Mouse (Mus musculus): ENCODE measurements at regions not wholly inside any gene's neighbourhood (a gene's known extent, or its start where the extent isn't known, plus 50 kb on each side); places are given as distances from the start of the nearest gene placed in this dataset.

DNA sequence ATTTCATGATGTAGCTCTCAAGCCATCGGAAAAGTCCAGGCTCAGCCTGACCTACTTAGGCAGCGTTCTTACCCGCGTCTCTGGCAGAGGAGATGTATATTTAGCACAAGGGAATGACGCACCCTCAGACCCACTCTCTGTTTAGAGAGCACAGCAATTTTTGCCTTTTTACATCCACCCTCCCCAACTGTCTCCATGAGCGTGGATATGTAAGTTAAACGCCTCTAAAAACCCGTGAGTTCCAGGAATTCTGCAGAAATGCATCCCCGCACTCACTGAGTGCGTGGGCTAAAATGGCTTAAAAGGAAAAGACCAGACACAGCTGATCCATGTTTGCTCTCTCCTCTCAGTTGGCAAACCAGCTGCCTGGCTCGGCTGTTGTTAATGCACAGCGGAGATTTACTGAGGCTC, 267.8 kb upstream of the Arid1b start:
- Histone ChIP-seq H3K4me3 (ENCODE audit: insufficient read depth in 1 of 2, low read depth in 1 of 2, low read length in 2 of 2, poor library complexity in 1 of 2, severe bottlenecking in 1 of 2) (no peak overlapping the region), H3K9me3 (ENCODE audit: control insufficient read depth, insufficient read depth, low read depth, low read length) (no peaks in the 10 kb centered on the region), H3K4me1 (ENCODE audit: control insufficient read depth in 2 of 2, insufficient read depth in 2 of 2, low read length in 2 of 2, poor library complexity in 1 of 2) (no peaks in the 10 kb centered on the region), H3K36me3 (ENCODE audit: control insufficient read depth, insufficient read depth, low read length, poor library complexity, severe bottlenecking) (no peaks in the 10 kb centered on the region), H3K27ac (ENCODE audit: insufficient read depth, low read depth, low read length, poor library complexity, severe bottlenecking) (no peak overlapping the region), H3K9ac (ENCODE audit: insufficient read depth, low read depth, low read length, poor library complexity, severe bottlenecking) (no peak overlapping the region)
- no peak for TF ChIP-seq ZC3H11A (IDR thresholded peaks at IDR 0.05; ENCODE audit: borderline replicate concordance, low read depth, low read length)
- no peak for TF ChIP-seq ZNF384 (IDR thresholded peaks at IDR 0.05; ENCODE audit: low read depth, low read length)
- TF ChIP-seq HCFC1 (IDR thresholded peaks at IDR 0.05; ENCODE audit: borderline replicate concordance, insufficient read depth, low read length): no peak
- no peak for TF ChIP-seq MAFK (IDR thresholded peaks at IDR 0.05; ENCODE audit: insufficient read depth, low read depth, low read length)
- TF ChIP-seq CHD2 (IDR thresholded peaks at IDR 0.05; ENCODE audit: low read depth, low read length): no peak
- no peak for DNase-seq (ENCODE audit: low read depth, low spot score)
- in situ Hi-C loops (cut with MboI; ENCODE audit: low sequenced_read_pairs in 2 of 2, unreplicated experiment in 2 of 2): no loop called here

DNA sequence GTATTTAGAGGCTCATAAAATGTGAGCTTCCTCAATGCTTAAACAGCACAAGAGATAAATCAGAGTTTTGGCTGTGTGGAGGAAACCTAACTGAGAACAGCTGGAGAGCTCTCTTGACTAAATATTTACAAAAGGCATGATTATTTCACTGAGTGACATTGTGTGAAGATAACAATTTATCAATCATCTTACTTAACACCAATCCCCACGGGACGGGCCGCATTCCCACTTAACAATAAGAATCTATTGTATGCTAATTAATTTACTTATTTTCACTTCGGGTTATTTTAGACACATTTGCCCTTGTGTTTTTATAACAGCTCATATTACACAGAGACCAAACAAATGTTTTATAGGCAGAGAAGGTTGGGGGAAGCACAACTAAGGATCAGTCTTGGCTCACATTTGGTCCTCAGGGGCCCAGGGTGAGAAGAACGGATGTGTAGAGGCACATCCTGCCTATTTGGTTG, 259.7 kb upstream of the Arid1b start:
- DNase-seq (ENCODE audit: low read depth, low spot score): no peak
- in situ Hi-C loops (cut with MboI; ENCODE audit: low sequenced_read_pairs in 2 of 2, unreplicated experiment in 2 of 2): no loop called here
- H3K27ac ChIP-seq (ENCODE audit: insufficient read depth, low read depth, low read length, poor library complexity, severe bottlenecking): no peak overlapping the region
- H3K36me3 ChIP-seq (ENCODE audit: control insufficient read depth, insufficient read depth, low read length, poor library complexity, severe bottlenecking): no peaks in the 10 kb centered on the region
- TF ChIP-seq CHD2 (IDR thresholded peaks at IDR 0.05; ENCODE audit: low read depth, low read length): no peak
- no peaks in the 10 kb centered on the region for H3K4me1 ChIP-seq (ENCODE audit: control insufficient read depth in 2 of 2, insufficient read depth in 2 of 2, low read length in 2 of 2, poor library complexity in 1 of 2)
- no peak overlapping the region for H3K9ac ChIP-seq (ENCODE audit: insufficient read depth, low read depth, low read length, poor library complexity, severe bottlenecking)
- no peak overlapping the region for H3K4me3 ChIP-seq (ENCODE audit: insufficient read depth in 1 of 2, low read depth in 1 of 2, low read length in 2 of 2, poor library complexity in 1 of 2, severe bottlenecking in 1 of 2)
- no peaks in the 10 kb centered on the region for H3K9me3 ChIP-seq (ENCODE audit: control insufficient read depth, insufficient read depth, low read depth, low read length)

DNA sequence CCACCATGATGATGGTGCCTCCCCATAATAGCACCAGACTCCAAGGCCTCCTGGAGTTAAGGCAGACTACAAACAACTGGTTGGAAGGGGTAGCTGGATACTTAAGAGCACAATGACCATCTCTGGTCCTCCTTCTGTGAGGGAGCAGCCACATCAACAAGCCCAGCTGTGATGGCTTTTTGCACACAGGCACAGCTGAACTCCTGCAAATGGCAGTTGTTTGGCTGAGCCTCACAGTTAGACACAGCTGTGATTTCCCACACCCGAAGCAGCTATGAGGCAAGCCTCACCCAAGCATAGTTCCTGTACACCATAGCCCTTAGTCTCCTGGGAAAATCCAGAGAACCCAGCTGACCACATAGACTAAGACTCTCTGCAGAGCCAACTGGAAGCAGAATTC, 258.9 kb upstream of the Arid1b start:
- H3K27ac ChIP-seq (ENCODE audit: insufficient read depth, low read depth, low read length, poor library complexity, severe bottlenecking): no peak overlapping the region
- no peaks in the 10 kb centered on the region for H3K9me3 ChIP-seq (ENCODE audit: control insufficient read depth, insufficient read depth, low read depth, low read length)
- in situ Hi-C loops (cut with MboI; ENCODE audit: low sequenced_read_pairs in 2 of 2, unreplicated experiment in 2 of 2): no loop called here
- no peak overlapping the region for H3K9ac ChIP-seq (ENCODE audit: insufficient read depth, low read depth, low read length, poor library complexity, severe bottlenecking)
- DNase-seq (ENCODE audit: low read depth, low spot score): no peak
- H3K36me3 ChIP-seq (ENCODE audit: control insufficient read depth, insufficient read depth, low read length, poor library complexity, severe bottlenecking): no peaks in the 10 kb centered on the region
- no peak overlapping the region for H3K4me3 ChIP-seq (ENCODE audit: insufficient read depth in 1 of 2, low read depth in 1 of 2, low read length in 2 of 2, poor library complexity in 1 of 2, severe bottlenecking in 1 of 2)
- TF ChIP-seq HCFC1 (IDR thresholded peaks at IDR 0.05; ENCODE audit: borderline replicate concordance, insufficient read depth, low read length) (no peak), ZC3H11A (IDR thresholded peaks at IDR 0.05; ENCODE audit: borderline replicate concordance, low read depth, low read length) (no peak), CHD2 (IDR thresholded peaks at IDR 0.05; ENCODE audit: low read depth, low read length) (no peak), ZNF384 (IDR thresholded peaks at IDR 0.05; ENCODE audit: low read depth, low read length) (no peak), MAFK (IDR thresholded peaks at IDR 0.05; ENCODE audit: insufficient read depth, low read depth, low read length) (no peak)
- H3K4me1 ChIP-seq (ENCODE audit: control insufficient read depth in 2 of 2, insufficient read depth in 2 of 2, low read length in 2 of 2, poor library complexity in 1 of 2): no peaks in the 10 kb centered on the region

DNA sequence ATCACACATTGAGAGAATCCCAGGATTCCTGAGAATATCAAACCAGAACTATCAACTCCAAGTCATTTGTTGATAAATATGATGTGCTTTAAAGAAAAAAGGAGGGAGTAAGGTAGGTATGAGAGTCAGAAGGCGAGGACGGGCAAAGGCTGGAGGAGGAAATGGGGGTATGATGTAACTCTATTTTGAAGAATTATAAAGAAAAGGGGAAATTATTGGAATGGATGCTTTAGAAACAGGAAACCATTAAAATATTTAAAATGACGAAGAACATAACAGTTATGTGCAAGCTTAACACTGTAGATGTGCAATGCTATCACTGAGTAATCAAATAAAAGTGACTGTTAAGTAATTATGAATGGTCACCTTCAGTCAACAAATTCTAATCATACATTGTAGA, 257.4 kb upstream of the Arid1b start:
- no peak overlapping the region for H3K4me3 ChIP-seq (ENCODE audit: insufficient read depth in 1 of 2, low read depth in 1 of 2, low read length in 2 of 2, poor library complexity in 1 of 2, severe bottlenecking in 1 of 2)
- no peaks in the 10 kb centered on the region for H3K36me3 ChIP-seq (ENCODE audit: control insufficient read depth, insufficient read depth, low read length, poor library complexity, severe bottlenecking)
- in situ Hi-C loops (cut with MboI; ENCODE audit: low sequenced_read_pairs in 2 of 2, unreplicated experiment in 2 of 2): no loop called here
- TF ChIP-seq ZNF384 (IDR thresholded peaks at IDR 0.05; ENCODE audit: low read depth, low read length) (no peak), CHD2 (IDR thresholded peaks at IDR 0.05; ENCODE audit: low read depth, low read length) (no peak), HCFC1 (IDR thresholded peaks at IDR 0.05; ENCODE audit: borderline replicate concordance, insufficient read depth, low read length) (no peak), ZC3H11A (IDR thresholded peaks at IDR 0.05; ENCODE audit: borderline replicate concordance, low read depth, low read length) (no peak), MAFK (IDR thresholded peaks at IDR 0.05; ENCODE audit: insufficient read depth, low read depth, low read length) (no peak)
- H3K9ac ChIP-seq (ENCODE audit: insufficient read depth, low read depth, low read length, poor library complexity, severe bottlenecking): no peak overlapping the region
- H3K27ac ChIP-seq (ENCODE audit: insufficient read depth, low read depth, low read length, poor library complexity, severe bottlenecking): no peak overlapping the region
- DNase-seq (ENCODE audit: low read depth, low spot score): no peak
- no peaks in the 10 kb centered on the region for H3K4me1 ChIP-seq (ENCODE audit: control insufficient read depth in 2 of 2, insufficient read depth in 2 of 2, low read length in 2 of 2, poor library complexity in 1 of 2)
- no peaks in the 10 kb centered on the region for H3K9me3 ChIP-seq (ENCODE audit: control insufficient read depth, insufficient read depth, low read depth, low read length)

DNA sequence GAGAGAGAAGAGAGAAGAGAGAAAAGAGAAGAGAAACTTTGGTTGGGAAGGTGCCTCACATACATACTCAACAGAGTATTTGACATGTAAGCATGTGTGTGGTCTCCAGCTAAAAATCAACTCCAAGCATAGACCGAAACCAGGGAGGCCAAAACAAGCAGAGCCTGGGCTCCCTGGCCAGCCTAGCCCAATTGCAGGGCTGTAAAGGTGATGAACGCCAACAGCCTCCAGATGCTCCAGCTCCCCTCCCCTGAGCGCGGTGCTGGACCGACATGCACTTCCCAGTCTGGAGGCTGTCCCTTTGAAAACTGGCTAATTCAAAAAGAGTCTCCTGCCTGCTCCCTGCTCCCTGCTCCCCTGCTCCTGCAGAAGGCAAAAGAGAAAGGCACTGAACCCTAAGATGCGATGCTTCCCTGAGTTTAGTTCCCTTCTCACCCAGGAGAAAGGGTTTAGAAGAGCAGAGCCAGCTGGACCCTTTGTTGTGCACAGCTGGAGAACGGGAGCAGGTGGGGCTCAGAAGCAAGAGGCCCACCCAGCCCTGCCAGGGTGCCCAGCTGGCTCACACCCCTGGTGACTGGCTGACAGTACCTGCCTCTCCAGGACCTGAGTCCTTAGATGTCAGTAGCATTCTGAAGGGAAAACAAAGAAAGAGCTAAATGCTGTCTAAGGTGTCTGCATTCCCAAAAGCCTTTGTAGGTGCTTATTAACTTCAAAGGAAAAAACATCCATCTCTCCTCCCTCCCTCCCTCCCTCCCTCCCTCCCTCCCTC, 255.2 kb upstream of the Arid1b start:
- DNase-seq (ENCODE audit: low read depth, low spot score): no peak
- in situ Hi-C loops (cut with MboI; ENCODE audit: low sequenced_read_pairs in 2 of 2, unreplicated experiment in 2 of 2): no loop called here

More for the DNA sequence above, 255.2 kb upstream of the Arid1b start:
- Histone ChIP-seq H3K4me1 (ENCODE audit: control insufficient read depth in 2 of 2, insufficient read depth in 2 of 2, low read length in 2 of 2, poor library complexity in 1 of 2) (no peaks in the 10 kb centered on the region), H3K27ac (ENCODE audit: insufficient read depth, low read depth, low read length, poor library complexity, severe bottlenecking) (no peak overlapping the region), H3K36me3 (ENCODE audit: control insufficient read depth, insufficient read depth, low read length, poor library complexity, severe bottlenecking) (no peaks in the 10 kb centered on the region), H3K9ac (ENCODE audit: insufficient read depth, low read depth, low read length, poor library complexity, severe bottlenecking) (no peak overlapping the region), H3K4me3 (ENCODE audit: insufficient read depth in 1 of 2, low read depth in 1 of 2, low read length in 2 of 2, poor library complexity in 1 of 2, severe bottlenecking in 1 of 2) (no peak overlapping the region), H3K9me3 (ENCODE audit: control insufficient read depth, insufficient read depth, low read depth, low read length) (no peaks in the 10 kb centered on the region)
- TF ChIP-seq HCFC1 (IDR thresholded peaks at IDR 0.05; ENCODE audit: borderline replicate concordance, insufficient read depth, low read length) (no peak), CHD2 (IDR thresholded peaks at IDR 0.05; ENCODE audit: low read depth, low read length) (no peak), ZNF384 (IDR thresholded peaks at IDR 0.05; ENCODE audit: low read depth, low read length) (no peak), ZC3H11A (IDR thresholded peaks at IDR 0.05; ENCODE audit: borderline replicate concordance, low read depth, low read length) (no peak), MAFK (IDR thresholded peaks at IDR 0.05; ENCODE audit: insufficient read depth, low read depth, low read length) (no peak)

All from ES-E14 (cell line).